Mouse (Mus musculus) regulatory T cell (primary cell): ENCODE measurements at regions not wholly inside any gene's neighbourhood (a gene's known extent, or its start where the extent isn't known, plus 50 kb on each side); places are given as distances from the start of the nearest gene placed in this dataset.

ENCODE experiments used
- in situ Hi-C: fragments of 300-600 bp; cut with MboI, MseI; formaldehyde crosslinking; loops from one replicate; pipeline ENCODE4 v1.15.1; 2025; ENCODE audit warnings: high pct_unique_total_duplicates

DNA sequence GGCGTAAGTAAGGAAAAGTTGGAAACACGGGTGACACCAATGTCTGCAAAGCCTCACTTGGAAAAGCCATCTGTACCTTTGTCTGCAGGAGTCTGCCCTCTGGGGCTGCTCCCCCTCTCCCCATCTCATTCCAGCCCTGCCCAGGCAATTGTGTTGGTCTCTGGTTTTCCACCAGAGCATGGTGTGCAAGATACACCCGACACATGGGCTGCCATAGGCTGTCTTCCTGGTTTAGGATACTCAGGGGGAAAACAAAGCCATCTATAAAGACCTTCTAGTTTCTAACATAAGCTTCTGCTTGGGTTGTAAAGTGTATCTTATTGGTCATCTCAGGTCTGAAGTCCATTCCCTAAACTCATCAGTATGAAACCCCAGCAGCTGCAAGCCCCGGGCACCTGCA lies 270.1 kb upstream of the 1700056E22Rik start:
- in situ Hi-C loops = no loop called here

DNA sequence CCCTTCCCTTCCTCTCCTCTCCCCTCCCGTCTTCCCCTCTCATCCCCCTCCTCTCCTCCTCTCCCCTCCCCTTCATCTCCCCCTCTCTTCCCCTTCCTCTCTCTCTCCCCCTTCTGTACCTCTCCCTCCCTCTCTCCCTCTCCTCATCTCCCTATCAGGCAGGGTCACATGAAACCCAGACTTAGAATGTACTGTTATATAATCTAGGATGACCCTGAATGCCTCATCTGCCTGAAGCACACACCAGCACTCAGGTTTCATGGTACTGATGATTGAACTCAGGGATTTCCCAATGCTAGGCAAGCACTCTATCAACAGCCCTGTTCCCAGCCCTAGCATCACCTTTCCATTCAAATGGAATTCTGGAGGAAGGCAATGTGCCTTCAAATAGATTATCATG lies 264.6 kb upstream of the 1700056E22Rik start:
- in situ Hi-C loops = no loop called here

DNA sequence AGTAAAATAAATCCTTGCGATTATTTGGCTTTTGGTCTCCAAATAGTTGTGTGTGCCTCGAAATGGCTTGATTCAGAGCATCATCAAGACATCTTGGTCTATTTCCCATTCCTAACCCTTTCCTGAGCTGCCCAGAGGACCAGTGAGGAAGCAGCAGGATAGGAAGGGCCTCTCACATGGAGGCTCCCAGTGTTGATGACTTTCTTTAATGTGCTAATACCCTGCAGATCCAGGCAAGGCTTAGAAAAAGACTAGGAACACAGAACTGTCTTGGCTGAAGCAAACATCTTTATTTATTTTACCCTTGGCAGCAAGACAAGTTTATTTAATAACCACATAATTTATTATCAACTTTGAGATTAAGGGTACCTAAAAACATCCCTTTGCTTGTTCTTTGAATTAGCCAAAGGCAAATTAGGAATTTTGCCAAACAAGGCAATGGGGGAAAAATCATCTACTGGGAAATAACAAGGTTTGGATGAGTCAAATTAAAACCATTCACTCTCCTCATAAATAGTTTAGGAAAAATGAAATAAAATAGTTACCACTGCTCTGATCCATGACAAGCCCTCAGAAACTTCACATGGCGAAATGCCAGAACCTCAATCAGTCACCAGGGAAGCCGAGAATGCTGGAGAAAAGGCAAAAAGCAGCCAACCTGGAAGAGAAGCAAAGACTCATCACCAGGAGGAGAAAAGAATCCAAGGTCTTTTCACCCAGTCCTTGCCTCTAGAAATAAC lies 263.1 kb upstream of the 1700056E22Rik start:
- in situ Hi-C loops = no loop called here

DNA sequence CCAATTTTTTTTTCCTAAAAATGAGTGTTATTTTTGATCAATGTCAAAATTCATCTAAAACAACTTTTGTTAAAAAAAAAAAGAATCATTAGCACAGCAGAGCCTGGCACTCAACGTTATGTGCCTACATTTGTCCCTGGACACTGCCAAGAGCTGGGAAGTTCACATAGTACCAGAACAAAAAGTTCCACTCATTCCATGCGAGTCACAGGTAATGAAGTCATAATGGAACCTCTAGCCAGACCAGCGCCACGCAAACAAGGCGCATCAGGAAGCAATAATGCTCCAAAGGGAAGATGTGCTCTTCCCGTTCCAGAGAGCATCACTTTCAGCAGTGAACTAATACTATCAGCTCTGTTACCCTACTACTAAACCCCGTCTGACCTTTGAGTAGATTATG lies 257.0 kb upstream of the 1700056E22Rik start:
- in situ Hi-C loops = no loop called here

DNA sequence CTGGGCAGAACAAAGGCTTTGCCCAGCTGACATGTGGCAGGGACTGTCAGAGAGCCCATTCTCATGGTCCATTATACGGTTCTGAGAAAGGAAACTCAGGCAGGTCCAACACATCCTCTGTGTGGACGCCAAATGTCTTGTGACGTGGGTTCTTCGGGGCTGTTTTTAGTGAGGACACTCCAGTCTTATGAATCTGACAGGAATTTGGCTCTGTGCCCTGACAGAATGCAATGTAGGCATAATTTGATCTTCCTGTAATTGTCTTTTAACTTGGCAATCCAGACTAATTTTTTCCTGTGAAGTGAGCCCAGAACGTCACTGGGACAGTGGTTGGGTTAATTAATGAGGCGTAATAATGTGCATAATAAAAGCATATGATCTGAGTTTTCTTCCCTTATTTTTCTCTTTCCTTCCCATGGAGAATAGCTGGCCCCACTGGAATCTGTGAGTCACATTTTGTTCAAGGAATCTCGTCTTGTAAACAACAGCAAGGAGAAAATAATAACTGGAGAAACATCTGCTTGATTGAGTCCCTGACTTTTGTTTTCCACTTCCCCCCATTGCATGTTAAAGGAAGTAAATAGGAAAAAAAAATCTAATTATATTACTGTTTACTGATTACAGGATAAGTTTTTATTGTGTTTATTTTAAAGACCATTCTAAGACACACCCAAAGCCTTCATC lies 255.8 kb upstream of the 1700056E22Rik start:
- in situ Hi-C loops = no loop called here

DNA sequence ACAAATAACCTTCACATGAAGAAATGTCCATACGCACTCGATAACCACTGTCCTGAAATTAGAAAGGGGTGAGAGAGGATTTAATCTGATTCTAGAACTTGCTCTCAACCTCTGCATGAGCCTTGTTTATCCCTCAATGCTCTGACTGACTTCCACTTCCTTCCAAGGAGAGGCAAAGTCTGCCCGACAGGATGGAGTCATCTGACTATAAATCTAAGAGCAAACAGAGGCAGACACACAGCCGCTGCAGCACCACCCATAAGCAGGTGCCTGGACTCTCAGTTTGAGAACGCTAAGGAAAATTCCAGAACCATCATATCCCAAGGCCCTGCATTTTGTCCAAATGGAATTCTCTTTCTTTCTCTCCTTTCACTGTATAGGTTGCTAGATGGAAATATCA lies 247.7 kb upstream of the 1700056E22Rik start:
- in situ Hi-C loops = no loop called here

DNA sequence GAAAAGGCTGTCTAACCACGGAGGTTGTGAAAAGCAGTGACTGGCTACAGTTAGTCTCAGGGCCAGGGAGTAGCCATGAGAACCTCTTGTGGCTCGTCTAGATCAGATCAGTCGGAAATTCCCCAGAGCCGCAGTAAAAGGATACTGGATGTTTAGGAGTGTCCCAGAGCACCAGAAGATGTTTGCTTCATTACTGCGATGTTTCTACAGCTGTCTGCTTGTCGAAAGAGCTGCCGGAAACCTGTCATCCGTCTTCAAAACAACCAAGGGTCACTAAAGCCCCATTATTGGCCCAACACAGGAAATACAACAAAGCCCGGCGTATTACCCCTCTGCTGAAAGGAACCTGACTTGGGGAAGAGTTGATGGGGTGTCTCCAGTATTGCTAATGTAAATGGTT lies 245.2 kb upstream of the 1700056E22Rik start:
- in situ Hi-C loops = no loop called here

DNA sequence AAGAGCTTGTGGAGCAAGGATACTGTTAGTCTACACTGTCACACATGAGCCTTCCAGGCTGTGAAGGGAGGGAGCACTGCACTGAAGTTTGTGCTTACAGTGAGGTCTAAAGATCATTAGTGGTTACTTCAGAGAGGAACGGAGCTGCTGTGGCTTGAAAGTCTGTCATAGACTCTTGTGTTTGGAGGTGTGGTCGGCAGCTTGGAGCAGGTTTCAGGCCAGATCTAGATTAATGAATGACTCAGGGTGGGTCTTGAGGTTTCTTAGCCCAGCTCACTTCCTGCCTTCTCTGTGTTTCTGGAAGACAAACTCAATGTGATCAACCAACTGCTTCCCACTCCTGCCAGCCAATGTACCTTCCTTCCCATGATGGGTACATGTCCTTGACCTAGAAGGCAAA lies 242.9 kb upstream of the 1700056E22Rik start:
- in situ Hi-C loops = no loop called here

DNA sequence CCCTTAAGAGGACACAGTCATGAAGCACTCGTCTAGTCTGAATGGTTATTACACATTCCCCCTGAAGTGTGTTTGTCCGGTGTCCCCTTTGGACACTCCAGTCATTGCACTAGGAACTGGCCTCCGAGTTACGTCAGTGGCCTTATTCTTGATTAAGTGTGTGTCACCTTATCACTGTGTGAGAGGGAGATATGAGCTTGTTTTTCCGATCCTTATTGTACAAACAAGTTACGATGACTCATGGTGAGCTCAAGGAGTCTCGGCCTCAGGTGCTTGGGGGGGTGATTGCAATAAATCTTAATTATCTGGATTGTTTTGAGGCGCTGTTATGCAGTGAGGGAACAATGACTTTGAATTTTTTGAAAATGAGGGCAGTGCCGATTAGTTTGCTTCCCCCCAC lies 241.8 kb upstream of the 1700056E22Rik start:
- in situ Hi-C loops = no loop called here

DNA sequence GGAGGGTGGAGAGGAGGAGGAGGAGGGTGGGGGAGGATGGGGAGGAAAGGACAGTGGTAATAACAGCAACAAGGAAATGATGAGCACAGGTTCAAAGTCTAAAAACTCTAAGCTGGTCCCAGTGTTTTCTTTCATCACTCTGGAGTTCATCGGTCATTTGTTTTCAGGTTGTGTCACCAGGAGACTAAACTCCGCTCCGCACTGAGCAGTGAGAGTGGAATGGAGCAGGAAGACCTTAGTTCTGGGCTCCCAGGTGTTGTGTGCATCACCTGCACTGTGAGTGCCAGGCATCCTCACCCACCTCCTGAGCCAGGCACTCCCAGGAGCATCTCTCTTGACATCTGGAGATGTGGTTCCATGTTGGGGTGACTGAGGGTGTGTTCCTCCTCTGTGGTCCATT lies 241.3 kb upstream of the 1700056E22Rik start:
- in situ Hi-C loops = no loop called here

DNA sequence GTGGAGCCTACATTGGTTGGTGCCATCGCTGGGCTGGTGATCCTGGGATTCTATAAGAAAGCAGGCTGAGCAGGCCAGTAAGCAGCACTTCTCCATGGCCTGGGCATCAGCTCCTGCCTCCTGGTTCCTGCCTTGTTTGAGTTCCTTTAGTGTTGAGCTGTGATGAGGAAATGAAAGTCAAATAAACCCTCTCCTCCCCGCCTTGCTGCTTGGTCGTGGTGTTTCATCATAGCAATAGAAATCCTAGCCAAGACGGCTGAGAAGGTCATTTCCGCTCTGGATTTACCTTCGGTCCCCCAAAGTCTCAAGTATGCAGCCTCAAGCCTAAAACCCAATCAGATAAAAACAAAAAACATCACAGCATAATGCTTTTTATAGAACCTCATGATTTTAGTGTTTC lies 240.6 kb upstream of the 1700056E22Rik start:
- in situ Hi-C loops = no loop called here

DNA sequence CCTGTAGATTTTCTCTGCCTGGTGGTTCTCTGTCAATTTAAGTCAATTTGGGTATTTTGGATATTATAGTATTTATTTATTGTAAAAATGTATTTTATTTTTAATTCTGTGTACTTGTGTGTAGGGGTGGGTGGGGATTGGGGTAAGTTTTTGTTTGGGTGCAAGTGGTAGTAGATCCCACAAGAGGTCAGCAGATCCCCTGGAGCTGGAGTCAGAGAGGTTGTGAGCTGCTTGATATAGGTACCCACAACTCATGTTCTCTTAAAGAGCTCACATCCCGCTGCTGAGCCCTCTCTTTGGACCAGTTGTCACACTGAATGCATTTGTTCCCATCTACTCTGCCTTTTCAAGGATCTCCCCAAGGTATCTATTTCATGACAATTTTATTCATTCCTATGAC lies 239.6 kb upstream of the 1700056E22Rik start:
- in situ Hi-C loops = no loop called here

DNA sequence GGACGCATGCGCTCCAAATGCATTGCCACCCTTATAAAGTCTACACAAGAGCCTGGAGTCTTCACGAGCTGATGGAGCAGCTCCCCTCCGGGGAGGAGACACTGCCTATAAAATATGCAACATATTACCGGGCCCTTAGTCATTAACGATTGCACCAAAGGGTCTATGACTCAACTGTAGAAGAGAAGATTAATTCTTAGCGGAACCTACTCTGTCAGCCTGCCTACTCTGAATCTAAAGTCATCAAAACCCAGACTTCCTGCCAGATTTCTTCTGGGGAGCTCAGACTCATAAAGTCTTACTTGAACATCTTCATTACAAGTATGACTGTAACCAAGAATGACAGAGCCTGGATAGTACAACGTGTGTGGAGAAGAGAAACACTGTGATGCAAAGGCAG lies 237.2 kb upstream of the 1700056E22Rik start:
- in situ Hi-C loops = no loop called here

DNA sequence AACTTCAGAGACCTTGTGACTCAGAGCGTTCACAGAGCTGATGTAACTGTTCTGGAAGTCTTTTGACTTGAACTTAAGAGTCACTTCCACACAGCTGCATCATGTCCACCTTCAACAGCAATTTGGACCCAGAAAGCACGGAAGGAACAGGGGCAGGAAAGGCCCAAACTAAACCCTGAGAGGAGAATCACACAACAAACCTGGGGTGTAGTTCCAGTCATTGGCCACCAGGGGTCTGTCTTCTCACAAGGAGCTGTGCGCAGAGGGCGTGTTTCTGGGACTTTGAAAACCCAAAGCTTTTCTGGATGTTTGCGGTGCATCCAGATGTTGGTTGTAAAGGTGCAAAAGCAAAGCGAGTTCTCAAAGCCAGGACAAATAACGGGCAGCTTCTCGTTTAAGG lies 231.9 kb upstream of the 1700056E22Rik start:
- in situ Hi-C loops = no loop called here

DNA sequence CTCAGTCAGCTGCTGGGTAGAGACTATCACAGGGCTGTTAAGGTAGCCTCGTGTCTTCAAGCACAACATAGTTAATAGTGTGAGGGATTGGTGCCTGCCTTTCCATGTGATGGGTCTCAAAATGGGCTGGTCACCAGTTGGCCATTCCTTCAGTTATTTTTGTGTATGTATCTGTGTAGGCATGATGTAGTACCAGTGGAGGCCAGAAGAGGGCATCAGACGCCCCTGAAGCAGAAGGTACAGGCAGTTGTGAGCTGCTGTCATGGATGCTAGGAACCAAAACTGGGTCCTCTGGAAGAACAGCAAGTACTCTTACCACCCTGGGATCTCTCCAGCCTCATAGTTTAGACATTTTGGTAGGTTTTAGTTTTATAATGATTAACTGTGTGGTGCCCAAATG lies 228.9 kb upstream of the 1700056E22Rik start:
- in situ Hi-C loops = loop anchor here (5.0 kb wide), 1 partner anchor 469 kb away; the partner anchor contains the start of gene Hlx

DNA sequence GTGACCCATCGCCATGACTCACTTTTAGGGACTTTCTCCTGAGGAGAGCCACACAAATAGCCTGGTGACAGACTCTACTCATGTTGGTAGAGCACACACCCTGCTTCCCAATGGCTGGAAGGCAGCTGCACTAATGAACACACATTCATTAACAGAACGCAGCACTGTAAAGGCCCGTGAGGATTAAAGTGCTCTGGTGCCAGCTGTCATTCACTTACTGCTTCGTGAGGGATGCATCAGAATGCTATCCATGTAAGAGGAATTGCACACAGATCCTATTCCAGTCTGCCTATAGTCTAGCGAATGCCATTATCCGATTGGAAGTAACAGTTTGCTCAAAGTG lies 227.3 kb upstream of the 1700056E22Rik start:
- in situ Hi-C loops = loop anchor here (5.0 kb wide), 1 partner anchor 471 kb away; the partner anchor contains the start of gene Hlx

DNA sequence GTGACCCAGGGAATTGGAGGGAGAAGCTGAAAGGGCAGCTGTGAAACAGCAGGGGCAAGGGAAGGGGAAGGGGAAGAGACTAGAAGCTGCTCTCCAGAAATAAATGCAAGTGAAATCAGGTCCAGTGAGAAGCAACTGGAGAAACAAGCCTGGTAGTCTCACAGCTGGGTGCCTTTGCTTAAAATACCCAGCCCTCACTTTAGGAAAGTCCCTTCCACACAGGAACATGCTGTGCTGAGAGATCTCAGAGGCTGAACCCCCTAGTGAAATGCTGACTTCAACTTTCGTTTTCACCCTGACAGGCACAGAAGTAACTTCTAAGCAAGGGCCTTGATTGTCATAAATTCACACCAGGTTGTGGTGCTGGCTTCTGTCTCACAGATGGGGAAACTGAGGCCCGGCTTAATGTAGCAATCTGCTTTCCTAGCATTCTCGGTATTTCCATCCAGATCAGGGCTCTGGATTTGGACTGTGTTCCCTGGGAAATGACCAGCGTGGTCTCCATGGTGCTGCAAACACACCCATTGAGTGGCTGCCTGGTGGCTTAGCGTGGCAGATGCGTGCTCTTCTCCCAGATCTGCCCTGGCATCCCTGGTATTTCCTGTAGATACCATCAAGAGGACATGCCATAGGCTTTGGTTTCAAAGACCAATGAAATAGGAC lies 226.8 kb upstream of the 1700056E22Rik start:
- in situ Hi-C loops = loop anchor here (5.0 kb wide), 1 partner anchor 471 kb away; the partner anchor contains the start of gene Hlx

DNA sequence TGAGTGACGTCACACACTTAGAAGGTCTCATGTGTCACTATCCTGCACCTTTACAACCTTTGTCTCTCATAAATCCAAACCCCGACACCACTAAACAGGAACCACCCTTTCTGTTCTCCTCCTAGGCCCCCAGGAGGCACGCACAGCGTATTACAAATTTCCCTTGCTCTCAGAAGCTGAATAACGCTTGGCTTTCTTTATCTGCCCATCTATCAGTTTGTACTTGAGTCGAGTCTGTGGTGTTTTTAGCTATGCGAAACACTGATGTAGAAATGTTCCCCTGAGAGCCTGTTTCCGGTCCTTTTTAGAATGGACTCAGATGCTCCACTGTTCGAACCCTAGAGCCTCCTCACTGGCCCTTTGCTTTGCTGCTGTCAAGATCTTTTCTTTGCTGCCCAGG lies 225.8 kb upstream of the 1700056E22Rik start:
- in situ Hi-C loops = loop anchor here (5.0 kb wide), 1 partner anchor 472 kb away; the partner anchor contains the start of gene Hlx

DNA sequence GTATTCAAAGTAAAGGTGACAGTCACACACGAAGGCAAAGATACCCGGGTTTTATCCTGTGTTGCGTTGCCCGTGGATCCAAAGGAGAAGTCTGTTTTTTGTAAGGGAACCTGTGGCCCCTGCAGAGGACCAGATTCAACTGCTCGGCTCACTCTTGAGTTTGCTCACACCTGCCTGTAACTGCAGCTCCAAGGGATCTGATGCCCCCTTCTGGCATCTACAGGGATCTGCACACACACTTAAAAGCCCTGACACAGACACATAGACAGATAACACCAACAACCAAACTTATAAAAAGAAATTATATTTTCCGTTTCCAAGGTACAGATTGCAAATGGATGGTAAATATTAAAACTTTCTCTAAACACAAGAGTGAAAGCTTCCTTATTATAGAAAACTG lies 223.3 kb upstream of the 1700056E22Rik start:
- in situ Hi-C loops = no loop called here

DNA sequence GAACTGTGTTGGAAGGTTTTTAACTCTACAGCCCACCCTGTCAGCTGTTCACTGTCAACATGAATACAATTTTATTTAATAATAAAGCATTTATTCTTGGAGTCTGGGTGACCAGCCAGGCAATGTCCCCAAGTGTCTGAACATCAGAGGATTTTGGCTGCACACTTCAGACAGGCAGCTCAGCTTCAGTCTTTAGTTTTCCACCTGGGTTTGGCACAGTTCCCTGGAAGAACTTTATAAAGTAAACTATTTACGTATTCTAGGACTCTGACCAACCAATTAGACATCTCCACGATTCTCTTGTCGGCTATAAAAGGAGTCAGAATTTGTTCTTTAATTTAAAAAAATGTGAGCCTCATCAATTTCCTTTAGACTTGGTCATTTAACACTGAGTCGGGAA lies 220.8 kb upstream of the 1700056E22Rik start:
- in situ Hi-C loops = no loop called here

DNA sequence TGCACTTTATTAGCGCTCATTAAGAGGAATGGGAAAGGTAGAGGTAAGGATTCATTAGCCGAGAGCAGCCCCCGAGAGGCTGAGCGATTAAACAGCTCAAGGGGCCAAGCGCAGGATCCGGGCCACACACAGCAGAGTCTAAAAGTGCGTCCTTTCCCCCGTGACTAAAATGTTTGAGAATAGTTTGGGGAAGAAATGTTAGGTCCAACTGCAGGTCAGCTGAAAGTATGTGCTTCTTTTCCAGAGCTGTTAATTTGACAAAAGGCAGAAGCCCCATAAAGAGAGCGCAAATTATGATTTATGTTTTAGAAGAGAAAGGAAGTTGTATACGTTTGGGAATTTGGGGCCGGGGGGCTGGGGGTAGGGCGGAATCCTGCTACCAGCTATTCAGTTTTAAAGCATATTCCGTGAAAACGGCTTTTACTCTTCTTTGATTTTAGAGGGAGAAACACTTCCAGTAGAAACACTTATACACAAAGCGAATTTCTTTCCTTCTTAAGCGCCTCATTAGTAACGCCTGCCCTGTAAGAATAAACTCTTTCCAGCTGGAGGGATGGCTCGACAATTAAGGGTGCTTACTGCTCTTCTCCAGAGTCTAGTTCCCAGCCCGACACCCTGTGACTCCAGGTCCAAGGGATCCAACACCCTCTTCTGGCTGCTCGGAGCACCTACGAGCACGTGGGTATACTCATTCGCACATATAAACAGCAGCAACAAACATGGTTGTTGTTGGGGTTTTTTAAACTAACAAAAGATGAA lies 210.8 kb upstream of the 1700056E22Rik start:
- in situ Hi-C loops = no loop called here

DNA sequence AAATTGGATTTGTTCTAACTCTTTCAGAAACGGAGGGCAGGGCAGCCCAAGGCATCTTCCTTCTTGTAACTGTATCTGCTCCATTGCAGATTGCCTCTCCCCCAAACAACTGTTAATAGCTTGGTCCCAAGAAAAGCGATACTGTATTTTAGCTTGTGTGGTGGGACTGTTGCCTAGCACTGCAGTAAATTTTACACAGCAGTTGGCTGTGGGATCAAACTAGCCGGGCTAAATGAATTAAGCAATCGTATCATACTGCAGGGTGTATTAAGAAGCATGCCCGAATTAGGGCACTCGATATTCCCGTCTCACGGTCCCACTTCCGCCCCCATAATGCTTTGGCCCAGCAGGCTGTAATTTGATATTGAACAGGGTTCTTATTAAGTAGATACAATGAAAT lies 210.2 kb upstream of the 1700056E22Rik start:
- in situ Hi-C loops = no loop called here
